Mouse (Mus musculus): ENCODE results near the gene Emilin1. TPM values are rescaled to one million over a fixed set of nuclear protein-coding genes. Genes with fewer than 3 reads are reported as not detected.
A peak's percentile ranks its signal among the peaks of the same experiment; 100 is the strongest.

Emilin1 gene
- total RNA-seq, 1 experiment from 2014 or later = 22.0 TPM

- no peak for ATAC-seq (replicated peaks; ENCODE audit: insufficient number of reproducible peaks, low FRiP score, low TSS enrichment, poor library complexity, severe bottlenecking)
Measured at GRCm38 (mm10) chr5:30889088-30889754, 24.0 kb upstream of the Emilin1 start.

DNA sequence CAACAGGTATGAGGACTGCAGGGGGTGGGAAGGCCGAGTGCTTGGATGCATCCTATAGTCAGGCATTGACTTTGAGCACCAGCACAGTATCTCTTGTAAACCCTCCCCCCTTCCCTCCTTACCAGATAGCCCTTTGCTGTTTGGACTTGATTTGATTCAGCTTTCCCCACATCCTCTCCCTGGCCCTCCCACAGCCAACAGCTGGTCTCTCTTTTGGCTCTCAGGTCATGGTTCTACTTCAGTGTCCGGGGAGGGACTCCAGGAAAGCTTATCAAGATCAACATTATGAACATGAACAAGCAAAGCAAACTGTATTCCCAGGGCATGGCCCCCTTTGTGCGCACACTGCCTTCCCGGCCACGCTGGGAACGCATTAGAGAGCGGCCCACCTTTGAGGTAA lies 22.8 kb upstream of the Emilin1 start:
- ATAC-seq (replicated peaks; ENCODE audit: insufficient number of reproducible peaks, low FRiP score, low TSS enrichment, poor library complexity, severe bottlenecking) = no peak

DNA sequence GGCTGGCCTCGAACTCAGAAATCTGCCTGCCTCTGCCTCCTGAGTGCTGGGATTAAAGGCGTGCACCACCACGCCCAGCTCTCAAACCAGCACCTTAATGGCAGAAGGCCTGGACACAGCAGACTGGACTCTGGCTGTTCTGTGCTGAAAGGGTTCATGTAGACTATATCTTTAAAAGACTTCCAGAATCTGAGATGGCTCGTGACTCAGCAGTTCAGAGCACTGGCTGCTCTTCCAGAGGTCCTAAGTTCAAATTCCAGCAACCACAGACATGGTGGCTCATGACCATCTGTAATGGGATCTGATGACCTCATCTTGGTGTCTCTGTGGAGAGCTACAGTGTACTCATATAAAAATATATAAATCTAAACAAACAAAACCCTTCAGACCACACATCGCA lies 11.3 kb upstream of the Emilin1 start:
- ATAC-seq (replicated peaks; ENCODE audit: insufficient number of reproducible peaks, low FRiP score, low TSS enrichment, poor library complexity, severe bottlenecking) = no peak

GRCm38 (mm10) chr5:30907413-30908059 lies 5.7 kb upstream of the Emilin1 start, which contains the start of gene Ost4:
Gene Ost4, minus strand, starts transcription at chr5:30907788.
- ATAC-seq (replicated peaks; ENCODE audit: insufficient number of reproducible peaks, low FRiP score, low TSS enrichment, poor library complexity, severe bottlenecking) = peak; percentile 92

- ATAC-seq (replicated peaks; ENCODE audit: insufficient number of reproducible peaks, low FRiP score, low TSS enrichment, poor library complexity, severe bottlenecking) = no peak
Measured at GRCm38 (mm10) chr5:30908426-30909299, 4.5 kb upstream of the Emilin1 start.

- ATAC-seq (replicated peaks; ENCODE audit: insufficient number of reproducible peaks, low FRiP score, low TSS enrichment, poor library complexity, severe bottlenecking) = no peak
Measured at GRCm38 (mm10) chr5:30909300-30909659, 3.9 kb upstream of the Emilin1 start.

GRCm38 (mm10) chr5:30909863-30910262 lies 3.3 kb upstream of the Emilin1 start:
- ATAC-seq (replicated peaks; ENCODE audit: insufficient number of reproducible peaks, low FRiP score, low TSS enrichment, poor library complexity, severe bottlenecking) = no peak

DNA sequence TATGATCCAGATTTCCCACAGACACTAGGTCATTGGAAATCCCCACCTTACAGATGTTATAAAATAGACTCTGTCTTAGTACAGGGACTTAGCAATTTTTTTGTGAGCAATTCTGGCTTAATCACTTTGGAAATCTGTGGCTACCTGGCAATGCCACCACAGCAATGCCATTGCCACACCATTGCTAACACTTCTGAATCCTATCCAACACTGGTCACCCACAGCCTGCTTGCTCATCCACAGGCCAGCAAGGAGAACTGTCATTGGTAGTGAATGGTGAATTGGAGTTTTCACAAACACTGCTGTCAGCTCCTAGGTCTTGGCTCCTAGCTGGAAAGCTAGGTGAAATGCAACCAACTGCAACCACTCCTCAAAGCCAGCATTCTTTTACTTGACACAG lies 2.7 kb upstream of the Emilin1 start:
- no peak for ATAC-seq (replicated peaks; ENCODE audit: insufficient number of reproducible peaks, low FRiP score, low TSS enrichment, poor library complexity, severe bottlenecking)

GRCm38 (mm10) chr5:30912156-30912555 lies 1.0 kb upstream of the Emilin1 start:
- ATAC-seq (replicated peaks; ENCODE audit: insufficient number of reproducible peaks, low FRiP score, low TSS enrichment, poor library complexity, severe bottlenecking) = no peak

- no peak for ATAC-seq (replicated peaks; ENCODE audit: insufficient number of reproducible peaks, low FRiP score, low TSS enrichment, poor library complexity, severe bottlenecking)
Measured at GRCm38 (mm10) chr5:30914101-30914635, 966 bp downstream of the Emilin1 start.

DNA sequence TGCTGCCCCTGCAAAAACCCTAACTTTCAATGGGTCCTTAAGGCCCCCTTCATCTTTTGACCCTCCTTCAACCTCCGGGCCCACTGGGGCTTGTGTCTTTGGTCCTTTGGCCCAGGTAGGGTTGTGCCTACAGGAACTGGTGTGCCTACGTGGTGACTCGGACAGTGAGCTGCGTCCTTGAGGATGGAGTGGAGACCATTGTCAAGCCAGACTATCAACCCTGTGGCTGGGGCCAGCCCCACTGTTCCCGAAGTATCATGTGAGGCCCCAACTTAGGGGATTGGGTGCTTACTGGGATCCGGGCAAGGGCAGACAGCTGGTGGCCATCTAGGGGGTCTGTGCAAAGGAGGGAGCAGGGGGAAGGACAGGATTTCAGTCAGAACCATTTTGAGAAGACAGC lies 1.6 kb downstream of the Emilin1 start:
- ATAC-seq (replicated peaks; ENCODE audit: insufficient number of reproducible peaks, low FRiP score, low TSS enrichment, poor library complexity, severe bottlenecking) = no peak

- no peak for ATAC-seq (replicated peaks; ENCODE audit: insufficient number of reproducible peaks, low FRiP score, low TSS enrichment, poor library complexity, severe bottlenecking)
Measured at GRCm38 (mm10) chr5:30915456-30915855, 2.3 kb downstream of the Emilin1 start.

- ATAC-seq (replicated peaks; ENCODE audit: insufficient number of reproducible peaks, low FRiP score, low TSS enrichment, poor library complexity, severe bottlenecking) = peak; percentile 72
Measured at GRCm38 (mm10) chr5:30915974-30916433, 2.8 kb downstream of the Emilin1 start.

GRCm38 (mm10) chr5:30916841-30917240 lies 3.6 kb downstream of the Emilin1 start:
- no peak for ATAC-seq (replicated peaks; ENCODE audit: insufficient number of reproducible peaks, low FRiP score, low TSS enrichment, poor library complexity, severe bottlenecking)

GRCm38 (mm10) chr5:30917348-30917747 lies 4.1 kb downstream of the Emilin1 start:
- ATAC-seq (replicated peaks; ENCODE audit: insufficient number of reproducible peaks, low FRiP score, low TSS enrichment, poor library complexity, severe bottlenecking) = no peak

GRCm38 (mm10) chr5:30917891-30918670 lies 4.9 kb downstream of the Emilin1 start:
- no peak for ATAC-seq (replicated peaks; ENCODE audit: insufficient number of reproducible peaks, low FRiP score, low TSS enrichment, poor library complexity, severe bottlenecking)

DNA sequence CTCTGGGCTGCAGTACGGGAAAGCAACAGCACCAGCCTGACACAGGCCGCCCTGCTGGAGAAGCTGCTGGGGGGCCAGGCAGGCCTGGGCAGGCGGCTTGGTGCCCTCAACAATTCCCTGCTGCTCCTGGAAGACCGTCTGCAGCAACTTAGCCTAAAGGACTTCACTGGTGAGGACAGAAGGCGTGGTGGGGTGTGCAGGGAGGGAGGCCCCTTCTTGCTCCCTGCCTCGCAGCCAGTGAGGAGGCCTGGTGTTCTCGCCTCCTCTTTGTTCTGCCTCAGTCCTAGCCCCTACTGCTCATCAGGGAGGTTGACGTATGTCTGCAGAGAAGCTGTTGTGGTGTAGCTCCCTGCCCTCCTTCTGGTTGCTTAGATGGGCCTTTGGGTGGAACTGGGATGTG lies 5.5 kb downstream of the Emilin1 start:
- no peak for ATAC-seq (replicated peaks; ENCODE audit: insufficient number of reproducible peaks, low FRiP score, low TSS enrichment, poor library complexity, severe bottlenecking)

DNA sequence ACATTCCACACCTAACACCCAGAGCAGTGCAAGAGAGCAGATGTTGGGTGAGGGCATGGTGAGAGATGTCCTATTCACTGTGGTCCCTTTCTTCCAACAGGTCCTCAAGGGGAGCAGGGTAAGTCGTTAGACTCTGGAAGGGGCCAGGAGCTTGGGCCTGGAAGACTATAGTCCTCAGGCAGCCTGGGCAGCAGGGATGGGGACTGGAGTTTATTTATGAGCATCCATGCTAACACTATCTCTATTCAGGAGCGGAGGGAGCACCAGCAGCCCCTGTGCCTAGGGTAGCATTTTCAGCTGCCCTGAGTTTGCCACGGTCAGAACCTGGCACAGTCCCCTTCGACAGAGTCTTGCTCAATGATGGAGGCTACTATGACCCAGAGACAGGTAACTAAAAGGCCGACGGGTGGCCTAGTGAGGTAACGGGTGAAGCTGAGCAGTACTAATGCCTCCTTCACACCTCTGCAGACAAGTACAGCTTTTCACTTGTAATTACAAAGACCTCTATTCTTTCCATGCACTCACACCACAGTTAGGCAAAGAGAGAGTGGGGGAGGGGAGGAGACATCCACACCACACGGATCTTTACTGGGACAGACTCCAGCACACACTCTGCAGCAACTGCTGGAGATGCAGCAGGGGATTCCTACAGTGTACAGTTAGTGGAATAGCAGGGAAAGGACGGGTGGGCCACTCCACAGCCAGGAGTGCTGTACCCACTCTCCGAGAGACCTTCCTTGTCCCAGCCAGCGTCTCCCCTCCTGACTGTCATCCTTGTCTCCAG lies 6.8 kb downstream of the Emilin1 start:
- no peak for ATAC-seq (replicated peaks; ENCODE audit: insufficient number of reproducible peaks, low FRiP score, low TSS enrichment, poor library complexity, severe bottlenecking)
